Mouse (Mus musculus): ENCODE data around the gene Gm11562. TPM values are rescaled to one million over a fixed set of nuclear protein-coding genes. Genes with fewer than 3 reads are reported as not detected.
"Not testable (repeated sequence)": the region's sequence is repeated elsewhere in the genome, so short reads cannot be mapped to it uniquely, and the experiment has no call there.

The Gm11562 gene
- polyA plus RNA-seq, 1 experiment from 2014 or later = not detected

- H3K27me3 ChIP-seq (ENCODE audit: control insufficient read depth, insufficient read depth, low read length); H3K4me2 ChIP-seq; H3K4me1 ChIP-seq (ENCODE audit: control insufficient read depth, insufficient read depth, low read length); H3K9ac ChIP-seq (ENCODE audit: low read depth, low read length); ATAC-seq (replicated peaks; ENCODE audit: insufficient number of reproducible peaks, low FRiP score, low TSS enrichment); H3K9me3 ChIP-seq (replicated peaks; ENCODE audit: control insufficient read depth, low read length); H3K27ac ChIP-seq (ENCODE audit: low read depth, low read length); H3K4me3 ChIP-seq (ENCODE audit: low read depth, low read length); H3K36me3 ChIP-seq (ENCODE audit: control insufficient read depth, insufficient read depth, low read length): not testable (repeated sequence)
- WGBS (ENCODE audit: insufficient replicate concordance) = 70% methylated on average over 9 of the region's 9 CpGs
Observed at GRCm38 (mm10) chr11:99643635-99644139, 23.5 kb upstream of the Gm11562 start, which contains the start of gene Krtap4-7. Gene Krtap4-7, minus strand, starts transcription at chr11:99644089.

- no peak for ATAC-seq (replicated peaks; ENCODE audit: insufficient number of reproducible peaks, low FRiP score, low TSS enrichment)
- Histone ChIP-seq H3K4me1 (ENCODE audit: control insufficient read depth, insufficient read depth, low read length) (no peaks in the 10 kb centered on the region), H3K27me3 (ENCODE audit: control insufficient read depth, insufficient read depth, low read length) (no peaks in the 10 kb centered on the region), H3K27ac (ENCODE audit: low read depth, low read length) (no peak overlapping the region), H3K9me3 (replicated peaks; ENCODE audit: control insufficient read depth, low read length) (no peaks in the 10 kb centered on the region), H3K4me2 (no peak overlapping the region), H3K9ac (ENCODE audit: low read depth, low read length) (no peak overlapping the region), H3K4me3 (ENCODE audit: low read depth, low read length) (no peak overlapping the region), H3K36me3 (ENCODE audit: control insufficient read depth, insufficient read depth, low read length) (no peaks in the 10 kb centered on the region)
- 20% methylated on average over 1 of the region's 1 CpGs for WGBS (ENCODE audit: insufficient replicate concordance)
Observed at GRCm38 (mm10) chr11:99640926-99641325, 20.7 kb upstream of the Gm11562 start.

- Histone ChIP-seq H3K36me3 (ENCODE audit: control insufficient read depth, insufficient read depth, low read length) (no peaks in the 10 kb centered on the region), H3K9me3 (replicated peaks; ENCODE audit: control insufficient read depth, low read length) (no peaks in the 10 kb centered on the region), H3K9ac (ENCODE audit: low read depth, low read length) (no peak overlapping the region), H3K27me3 (ENCODE audit: control insufficient read depth, insufficient read depth, low read length) (no peaks in the 10 kb centered on the region), H3K4me2 (no peak overlapping the region), H3K27ac (ENCODE audit: low read depth, low read length) (no peak overlapping the region), H3K4me1 (ENCODE audit: control insufficient read depth, insufficient read depth, low read length) (no peaks in the 10 kb centered on the region), H3K4me3 (ENCODE audit: low read depth, low read length) (no peak overlapping the region)
- no peak for ATAC-seq (replicated peaks; ENCODE audit: insufficient number of reproducible peaks, low FRiP score, low TSS enrichment)
- 71% methylated on average over 1 of the region's 1 CpGs for WGBS (ENCODE audit: insufficient replicate concordance)
Observed at GRCm38 (mm10) chr11:99637086-99637485, 16.9 kb upstream of the Gm11562 start.

- H3K36me3 ChIP-seq (ENCODE audit: control insufficient read depth, insufficient read depth, low read length) = no peaks in the 10 kb centered on the region
- 33% methylated on average over 8 of the region's 8 CpGs for WGBS (ENCODE audit: insufficient replicate concordance)
- no peaks in the 10 kb centered on the region for H3K4me1 ChIP-seq (ENCODE audit: control insufficient read depth, insufficient read depth, low read length)
- H3K4me2 ChIP-seq = no peak within 1 kb of the TSS
- no peaks in the 10 kb centered on the region for H3K27me3 ChIP-seq (ENCODE audit: control insufficient read depth, insufficient read depth, low read length)
- no peaks in the 10 kb centered on the region for H3K9me3 ChIP-seq (replicated peaks; ENCODE audit: control insufficient read depth, low read length)
- H3K9ac ChIP-seq (ENCODE audit: low read depth, low read length) = no peak within 1 kb of the TSS
- H3K4me3 ChIP-seq (ENCODE audit: low read depth, low read length) = no peak within 1 kb of the TSS
- H3K27ac ChIP-seq (ENCODE audit: low read depth, low read length) = no peak within 1 kb of the TSS
- no peak for ATAC-seq (replicated peaks; ENCODE audit: insufficient number of reproducible peaks, low FRiP score, low TSS enrichment)
Observed at GRCm38 (mm10) chr11:99634653-99635134, 14.5 kb upstream of the Gm11562 start, which contains the start of gene Krtap4-2. Gene Krtap4-2, minus strand, starts transcription at chr11:99635084.

- no peaks in the 10 kb centered on the region for H3K27me3 ChIP-seq (ENCODE audit: control insufficient read depth, insufficient read depth, low read length)
- H3K4me2 ChIP-seq = no peak overlapping the region
- H3K9ac ChIP-seq (ENCODE audit: low read depth, low read length) = no peak overlapping the region
- H3K36me3 ChIP-seq (ENCODE audit: control insufficient read depth, insufficient read depth, low read length) = no peaks in the 10 kb centered on the region
- no peak for ATAC-seq (replicated peaks; ENCODE audit: insufficient number of reproducible peaks, low FRiP score, low TSS enrichment)
- no peaks in the 10 kb centered on the region for H3K4me1 ChIP-seq (ENCODE audit: control insufficient read depth, insufficient read depth, low read length)
- H3K4me3 ChIP-seq (ENCODE audit: low read depth, low read length) = no peak overlapping the region
- no peak overlapping the region for H3K27ac ChIP-seq (ENCODE audit: low read depth, low read length)
- H3K9me3 ChIP-seq (replicated peaks; ENCODE audit: control insufficient read depth, low read length) = no peaks in the 10 kb centered on the region
- WGBS (ENCODE audit: insufficient replicate concordance) = 54% methylated on average over 2 of the region's 2 CpGs
Observed at GRCm38 (mm10) chr11:99633293-99633692, 13.1 kb upstream of the Gm11562 start.

GRCm38 (mm10) chr11:99630890-99631289 is 10.7 kb upstream of the Gm11562 start:
- Histone ChIP-seq H3K9me3 (replicated peaks; ENCODE audit: control insufficient read depth, low read length) (no peaks in the 10 kb centered on the region), H3K36me3 (ENCODE audit: control insufficient read depth, insufficient read depth, low read length) (no peaks in the 10 kb centered on the region), H3K9ac (ENCODE audit: low read depth, low read length) (no peak overlapping the region), H3K27ac (ENCODE audit: low read depth, low read length) (no peak overlapping the region), H3K4me2 (no peak overlapping the region), H3K4me1 (ENCODE audit: control insufficient read depth, insufficient read depth, low read length) (no peaks in the 10 kb centered on the region), H3K27me3 (ENCODE audit: control insufficient read depth, insufficient read depth, low read length) (no peaks in the 10 kb centered on the region), H3K4me3 (ENCODE audit: low read depth, low read length) (no peak overlapping the region)
- WGBS (ENCODE audit: insufficient replicate concordance) = 69% methylated on average over 3 of the region's 3 CpGs
- no peak for ATAC-seq (replicated peaks; ENCODE audit: insufficient number of reproducible peaks, low FRiP score, low TSS enrichment)

GRCm38 (mm10) chr11:99628138-99628537 is 7.9 kb upstream of the Gm11562 start, which contains the start of gene Krtap4-1:
Gene Krtap4-1, minus strand, starts transcription at chr11:99628238.
- no peaks in the 10 kb centered on the region for H3K4me1 ChIP-seq (ENCODE audit: control insufficient read depth, insufficient read depth, low read length)
- no peaks in the 10 kb centered on the region for H3K36me3 ChIP-seq (ENCODE audit: control insufficient read depth, insufficient read depth, low read length)
- no peaks in the 10 kb centered on the region for H3K27me3 ChIP-seq (ENCODE audit: control insufficient read depth, insufficient read depth, low read length)
- WGBS (ENCODE audit: insufficient replicate concordance) = 72% methylated on average over 4 of the region's 4 CpGs
- no peaks in the 10 kb centered on the region for H3K9me3 ChIP-seq (replicated peaks; ENCODE audit: control insufficient read depth, low read length)
- H3K4me2 ChIP-seq = no peak within 1 kb of the TSS
- no peak within 1 kb of the TSS for H3K9ac ChIP-seq (ENCODE audit: low read depth, low read length)
- no peak within 1 kb of the TSS for H3K27ac ChIP-seq (ENCODE audit: low read depth, low read length)
- no peak for ATAC-seq (replicated peaks; ENCODE audit: insufficient number of reproducible peaks, low FRiP score, low TSS enrichment)
- no peak within 1 kb of the TSS for H3K4me3 ChIP-seq (ENCODE audit: low read depth, low read length)

- H3K9me3 ChIP-seq (replicated peaks; ENCODE audit: control insufficient read depth, low read length) = no peaks in the 10 kb centered on the region
- WGBS (ENCODE audit: insufficient replicate concordance) = 65% methylated on average over 3 of the region's 3 CpGs
- ATAC-seq (replicated peaks; ENCODE audit: insufficient number of reproducible peaks, low FRiP score, low TSS enrichment) = no peak
- H3K4me2 ChIP-seq = no peak within 1 kb of the TSS
- no peak within 1 kb of the TSS for H3K4me3 ChIP-seq (ENCODE audit: low read depth, low read length)
- no peaks in the 10 kb centered on the region for H3K27me3 ChIP-seq (ENCODE audit: control insufficient read depth, insufficient read depth, low read length)
- H3K9ac ChIP-seq (ENCODE audit: low read depth, low read length) = no peak within 1 kb of the TSS
- H3K27ac ChIP-seq (ENCODE audit: low read depth, low read length) = no peak within 1 kb of the TSS
- H3K36me3 ChIP-seq (ENCODE audit: control insufficient read depth, insufficient read depth, low read length) = no peaks in the 10 kb centered on the region
- H3K4me1 ChIP-seq (ENCODE audit: control insufficient read depth, insufficient read depth, low read length) = no peaks in the 10 kb centered on the region
Observed at GRCm38 (mm10) chr11:99614796-99615363, 5.4 kb downstream of the Gm11562 start, which contains the start of gene Krtap2-4. Gene Krtap2-4, minus strand, starts transcription at chr11:99614846.

- not testable (repeated sequence) for ATAC-seq (replicated peaks; ENCODE audit: insufficient number of reproducible peaks, low FRiP score, low TSS enrichment); H3K27me3 ChIP-seq (ENCODE audit: control insufficient read depth, insufficient read depth, low read length); H3K4me1 ChIP-seq (ENCODE audit: control insufficient read depth, insufficient read depth, low read length); H3K9ac ChIP-seq (ENCODE audit: low read depth, low read length); H3K9me3 ChIP-seq (replicated peaks; ENCODE audit: control insufficient read depth, low read length); H3K27ac ChIP-seq (ENCODE audit: low read depth, low read length); H3K4me2 ChIP-seq; H3K4me3 ChIP-seq (ENCODE audit: low read depth, low read length); H3K36me3 ChIP-seq (ENCODE audit: control insufficient read depth, insufficient read depth, low read length)
- 68% methylated on average over 1 of the region's 2 CpGs for WGBS (ENCODE audit: insufficient replicate concordance)
Observed at GRCm38 (mm10) chr11:99610089-99610488, 10.1 kb downstream of the Gm11562 start, which contains the start of gene Gm11937. Gene Gm11937, minus strand, starts transcription at chr11:99610189.
